Mouse (Mus musculus) brain, embryonic 14.5 days (tissue): ENCODE measurements around the gene Chst8.

ENCODE experiments used
- CTCF ChIP-seq: fragments of 200-500 bp; IDR thresholded peaks from 2 replicates; pipeline ENCODE4 v1.5.1; 2012; ENCODE audit warnings: inconsistent platforms, mild to moderate bottlenecking, moderate library complexity, borderline replicate concordance; ENCODE audit not compliant: insufficient read depth, insufficient read length; ENCODE audit errors: extremely low read depth
- POLR2A ChIP-seq: fragments of 200-500 bp; IDR thresholded peaks from 2 replicates; pipeline ENCODE4 v1.6.1; 2012; ENCODE audit warnings: mild to moderate bottlenecking, inconsistent platforms, borderline replicate concordance; ENCODE audit not compliant: poor library complexity, insufficient read depth, insufficient read length, severe bottlenecking; ENCODE audit errors: extremely low read depth

GRCm38 (mm10) chr7:34746586-34746985 lies 65.9 kb downstream of the Chst8 start:
- TF ChIP-seq CTCF: no peak
- TF ChIP-seq POLR2A: no peak
